Mouse (Mus musculus): ENCODE measurements at regions not wholly inside any gene's neighbourhood (a gene's known extent, or its start where the extent isn't known, plus 50 kb on each side); places are given as distances from the start of the nearest gene placed in this dataset.

- TF ChIP-seq CTCF (IDR thresholded peaks at IDR 0.05; ENCODE audit: control insufficient read depth, insufficient read depth, insufficient read length), result no peak
- no peak for TF ChIP-seq USF1 (IDR thresholded peaks at IDR 0.05; ENCODE audit: low read depth)
- TF ChIP-seq MYOG (IDR thresholded peaks at IDR 0.05; ENCODE audit: control insufficient read depth, extremely low read depth, insufficient read length), result no peak
- TF ChIP-seq MAX (IDR thresholded peaks at IDR 0.05), result no peak
Observed at GRCm38 (mm10) chr6:112097699-112098098, 175.9 kb upstream of the Lmcd1 start.

Measured in C2C12 (cell line).